Mouse (Mus musculus) cerebellum, adult 2 months (tissue): ENCODE results near the gene Gpr4.

Source experiments
- CTCF ChIP-seq: fragments of 200-500 bp; IDR thresholded peaks from 2 replicates; pipeline ENCODE4 v1.5.1; 2011; ENCODE audit warnings: low read depth, mild to moderate bottlenecking, control low read depth, low read length, moderate library complexity, borderline replicate concordance; ENCODE audit not compliant: insufficient read depth
- POLR2A ChIP-seq: fragments of 200-500 bp; IDR thresholded peaks from 2 replicates; pipeline ENCODE4 v1.6.1; 2011; ENCODE audit warnings: low read length, control low read depth, borderline replicate concordance; ENCODE audit not compliant: insufficient read depth

DNA sequence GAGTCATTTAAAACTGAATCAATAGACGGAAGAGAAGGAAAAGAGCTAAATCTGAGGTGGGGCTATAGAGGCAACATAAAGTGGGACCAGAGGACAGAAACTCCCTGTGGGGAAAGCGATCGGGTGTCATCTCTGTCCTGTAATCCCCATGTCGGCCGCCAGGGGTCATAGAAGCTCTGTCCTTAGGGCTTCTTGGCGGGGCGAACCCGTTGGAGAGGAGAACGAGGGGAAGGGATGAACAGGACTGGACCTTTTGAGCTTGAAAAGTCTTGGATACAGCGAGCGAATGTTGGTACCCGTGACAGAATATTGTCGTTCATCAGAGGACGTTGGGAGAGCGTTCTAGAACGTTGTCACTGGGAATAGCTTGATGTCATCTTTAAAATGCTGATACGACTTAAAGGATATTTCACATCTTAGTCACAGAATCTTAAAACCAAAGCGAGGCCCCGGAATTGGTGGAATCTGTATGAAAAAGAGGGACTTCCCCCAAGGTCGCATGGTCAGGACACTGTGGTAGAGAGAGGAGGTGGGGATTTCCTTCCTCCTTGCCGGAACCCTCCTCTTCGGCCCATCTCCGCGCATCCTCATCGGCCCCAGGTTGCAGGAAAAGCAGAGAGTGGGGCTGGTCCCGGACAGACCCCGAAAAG lies 33.8 kb upstream of the Gpr4 start:
- TF ChIP-seq POLR2A, result no peak
- TF ChIP-seq CTCF, result peak; percentile 82
